Mouse (Mus musculus) CH12.LX (cell line): ENCODE measurements around the gene Gm5148.

Source experiments
- ELF1 ChIP-seq: IDR thresholded peaks from 2 replicates; pipeline ENCODE4 v1.6.1; 2014; ENCODE audit warnings: low read depth, mild to moderate bottlenecking, inconsistent platforms, low read length, improper control_type of control experiment
- HCFC1 ChIP-seq: IDR thresholded peaks from 2 replicates; pipeline ENCODE4 v1.6.1; 2012; ENCODE audit warnings: low read depth, mild to moderate bottlenecking, inconsistent platforms, low read length, improper control_type of control experiment
- MAFK ChIP-seq: IDR thresholded peaks from 2 replicates; pipeline ENCODE4 v1.6.1; 2011; ENCODE audit warnings: low read length, improper control_type of control experiment; ENCODE audit not compliant: insufficient replicate concordance
- MAZ ChIP-seq: IDR thresholded peaks from 2 replicates; pipeline ENCODE4 v1.6.1; 2012; ENCODE audit warnings: low read depth, mild to moderate bottlenecking, inconsistent platforms, low read length, improper control_type of control experiment, moderate library complexity

- no peak for TF ChIP-seq MAFK
- TF ChIP-seq HCFC1: no peak
- TF ChIP-seq ELF1: no peak
- no peak for TF ChIP-seq MAZ
These were observed 7.3 kb downstream of the Gm5148 start for GRCm38 (mm10) chr3:37716992-37717391.
